Mouse (Mus musculus) urinary bladder, postnatal 4 days (tissue): ENCODE measurements around the gene Fsd1l.
"Not testable (repeated sequence)": the region's sequence is repeated elsewhere in the genome, so short reads cannot be mapped to it uniquely, and the experiment has no call there.

Experiments used
- DNase-seq, 2 experiments: peaks; one replicate each; pipeline ENCODE4 v3.0.0; 2021 to 2022; ENCODE audit warnings: low spot score in 2 of 2

Gene Fsd1l

GRCm38 (mm10) chr4:53628924-53629323 is 2.3 kb upstream of the Fsd1l start:
- DNase-seq = peak in 1 of 2 experiments; percentile 27

GRCm38 (mm10) chr4:53630963-53631315 is 332 bp upstream of the Fsd1l start:
- no peak for DNase-seq

GRCm38 (mm10) chr4:53632011-53632349 is 709 bp downstream of the Fsd1l start:
- no peak for DNase-seq

GRCm38 (mm10) chr4:53635336-53635735 is 4.1 kb downstream of the Fsd1l start:
- DNase-seq = no peak

GRCm38 (mm10) chr4:53637269-53637909 is 6.1 kb downstream of the Fsd1l start:
- no peak for DNase-seq

- DNase-seq = no peak
Measured at GRCm38 (mm10) chr4:53638549-53639123, 7.4 kb downstream of the Fsd1l start.

GRCm38 (mm10) chr4:53658029-53658428 is 26.8 kb downstream of the Fsd1l start:
- no peak for DNase-seq

- DNase-seq = no peak
Measured at GRCm38 (mm10) chr4:53660711-53661110, 29.4 kb downstream of the Fsd1l start.

GRCm38 (mm10) chr4:53682092-53682491 is 50.8 kb downstream of the Fsd1l start:
- no peak for DNase-seq

- no peak for DNase-seq
Measured at GRCm38 (mm10) chr4:53688965-53689364, 57.7 kb downstream of the Fsd1l start.

GRCm38 (mm10) chr4:53691418-53691817 is 60.1 kb downstream of the Fsd1l start:
- DNase-seq = no peak

GRCm38 (mm10) chr4:53709166-53709565 is 77.9 kb downstream of the Fsd1l start:
- DNase-seq = not testable (repeated sequence)

- DNase-seq = no peak
Measured at GRCm38 (mm10) chr4:53710021-53710420, 78.8 kb downstream of the Fsd1l start.

GRCm38 (mm10) chr4:53710555-53711328 is 79.5 kb downstream of the Fsd1l start:
- no peak for DNase-seq

GRCm38 (mm10) chr4:53713704-53714050 is 82.4 kb downstream of the Fsd1l start, which contains the start of gene Fktn:
TSS of gene Fktn (plus strand) at chr4:53713998.
- DNase-seq = no peak

- DNase-seq = peak; percentile 83 to 90
Measured at GRCm38 (mm10) chr4:53714051-53714814, 83.0 kb downstream of the Fsd1l start.

GRCm38 (mm10) chr4:53715977-53716376 is 84.7 kb downstream of the Fsd1l start:
- DNase-seq = no peak

- DNase-seq = no peak
Measured at GRCm38 (mm10) chr4:53717546-53717945, 86.3 kb downstream of the Fsd1l start.

- no peak for DNase-seq
Measured at GRCm38 (mm10) chr4:53718261-53718660, 87.0 kb downstream of the Fsd1l start.

- DNase-seq = no peak
Measured at GRCm38 (mm10) chr4:53722506-53722905, 91.2 kb downstream of the Fsd1l start.

- not testable (repeated sequence) for DNase-seq
Measured at GRCm38 (mm10) chr4:53726100-53726499, 94.8 kb downstream of the Fsd1l start.

GRCm38 (mm10) chr4:53728121-53728520 is 96.8 kb downstream of the Fsd1l start:
- DNase-seq = no peak
